Mouse (Mus musculus) CH12.LX (cell line): Measurements from ENCODE around the gene Rhbdf2. TPM values are rescaled to one million over a fixed set of nuclear protein-coding genes. Genes with fewer than 3 reads are reported as not detected.

ENCODE experiments used
- DNase-seq: peaks from one replicate; pipeline ENCODE4 v3.0.0-alpha.2; 2013; ENCODE audit errors: extremely low read depth
- H3K27ac ChIP-seq: 2 replicates; pipeline ENCODE4 v1.5.1; 2012; ENCODE audit warnings: low read depth, mild to moderate bottlenecking, control low read depth, moderate library complexity; ENCODE audit not compliant: insufficient read depth
- H3K27me3 ChIP-seq: replicated peaks from 2 replicates; pipeline ENCODE3; 2012; ENCODE audit warnings: inconsistent platforms
- H3K36me3 ChIP-seq, 2 experiments: replicated peaks in 1 of 2; 2 replicates each; pipeline versions ENCODE3 to v1.6.1; 2012; ENCODE audit warnings: inconsistent platforms in 1 of 2, low read length in 1 of 2, mild to moderate bottlenecking in 1 of 2, mixed read lengths in 1 of 2, moderate library complexity in 1 of 2; ENCODE audit not compliant: control insufficient read depth in 1 of 2, insufficient read depth in 1 of 2
- H3K4me1 ChIP-seq, 2 experiments: 2 replicates each; pipeline ENCODE4 v1.6.1; 2012; ENCODE audit warnings: inconsistent platforms in 1 of 2, moderate library complexity in 1 of 2; ENCODE audit not compliant: insufficient read depth in 2 of 2, control insufficient read depth in 1 of 2
- H3K4me2 ChIP-seq: 2 replicates; pipeline ENCODE4 v1.6.1; 2012; ENCODE audit warnings: low read depth, mild to moderate bottlenecking, control low read depth; ENCODE audit not compliant: poor library complexity, insufficient read depth, severe bottlenecking
- H3K4me3 ChIP-seq, 3 experiments: fragments of 150-350 bp in 1 of 3; sonication (generic) in 1 of 3; replicated peaks in 1 of 3; 2 replicates each; pipeline versions ENCODE3 to v1.5.1; 2011 to 2012; ENCODE audit warnings: low read depth in 2 of 3, low read length in 2 of 3, mild to moderate bottlenecking in 2 of 3, moderate library complexity in 2 of 3, control low read depth in 1 of 3, improper control_type of control experiment in 1 of 3, inconsistent platforms in 1 of 3, mixed read lengths in 1 of 3; ENCODE audit not compliant: poor library complexity in 1 of 3
- H3K79me2 ChIP-seq: replicated peaks from 2 replicates; pipeline ENCODE4 v1.6.1; 2012; ENCODE audit warnings: mild to moderate bottlenecking, moderate library complexity; ENCODE audit not compliant: control insufficient read depth, poor library complexity, insufficient read depth, severe bottlenecking; ENCODE audit errors: extremely low read depth
- H3K9ac ChIP-seq: 2 replicates; pipeline ENCODE4 v1.6.1; 2012; ENCODE audit warnings: low read depth, mild to moderate bottlenecking, control low read depth, moderate library complexity; ENCODE audit not compliant: insufficient read depth
- H3K9me3 ChIP-seq: replicated peaks from 2 replicates; pipeline ENCODE3; 2012; ENCODE audit warnings: low read length, inconsistent platforms, mixed read lengths
- CHD2 ChIP-seq: IDR thresholded peaks from 2 replicates; pipeline ENCODE4 v1.6.1; 2011; ENCODE audit warnings: low read length, improper control_type of control experiment
- CTCF ChIP-seq, 2 experiments: IDR thresholded peaks in 1 of 2; conservative IDR thresholded peaks in 1 of 2; 2 replicates each; pipeline ENCODE4 v1.5.1; 2011 to 2012; ENCODE audit warnings: low read depth in 2 of 2, low read length in 2 of 2, improper control_type of control experiment in 1 of 2, inconsistent platforms in 1 of 2, mild to moderate bottlenecking in 1 of 2, moderate library complexity in 1 of 2
- E2F4 ChIP-seq: IDR thresholded peaks from 2 replicates; pipeline ENCODE4 v1.6.1; 2011; ENCODE audit warnings: low read depth, low read length, improper control_type of control experiment; ENCODE audit not compliant: insufficient replicate concordance
- ELF1 ChIP-seq: IDR thresholded peaks from 2 replicates; pipeline ENCODE4 v1.6.1; 2014; ENCODE audit warnings: low read depth, mild to moderate bottlenecking, inconsistent platforms, low read length, improper control_type of control experiment
- EP300 ChIP-seq: IDR thresholded peaks from 2 replicates; pipeline ENCODE4 v1.6.1; 2011; ENCODE audit warnings: low read length, improper control_type of control experiment
- ETS1 ChIP-seq: conservative IDR thresholded peaks from 2 replicates; pipeline ENCODE4 v1.6.1; 2012; ENCODE audit warnings: low read depth, mild to moderate bottlenecking, inconsistent platforms, low read length, improper control_type of control experiment, moderate library complexity
- HCFC1 ChIP-seq: IDR thresholded peaks from 2 replicates; pipeline ENCODE4 v1.6.1; 2012; ENCODE audit warnings: low read depth, mild to moderate bottlenecking, inconsistent platforms, low read length, improper control_type of control experiment
- JUN ChIP-seq: IDR thresholded peaks from 2 replicates; pipeline ENCODE4 v1.6.1; 2011; ENCODE audit warnings: low read depth, mild to moderate bottlenecking, low read length, improper control_type of control experiment, moderate library complexity; ENCODE audit not compliant: insufficient read depth
- JUND ChIP-seq: conservative IDR thresholded peaks from 2 replicates; pipeline ENCODE4 v1.6.1; 2011; ENCODE audit warnings: low read depth, low read length, improper control_type of control experiment
- KAT2A ChIP-seq: IDR thresholded peaks from 2 replicates; pipeline ENCODE4 v1.6.1; 2012; ENCODE audit warnings: low read length, improper control_type of control experiment, inconsistent platforms; ENCODE audit not compliant: insufficient replicate concordance
- MAFK ChIP-seq: IDR thresholded peaks from 2 replicates; pipeline ENCODE4 v1.6.1; 2011; ENCODE audit warnings: low read length, improper control_type of control experiment; ENCODE audit not compliant: insufficient replicate concordance
- MAZ ChIP-seq: IDR thresholded peaks from 2 replicates; pipeline ENCODE4 v1.6.1; 2012; ENCODE audit warnings: low read depth, mild to moderate bottlenecking, inconsistent platforms, low read length, improper control_type of control experiment, moderate library complexity
- MEF2A ChIP-seq: IDR thresholded peaks from 2 replicates; pipeline ENCODE4 v1.6.1; 2014; ENCODE audit warnings: low read depth, mild to moderate bottlenecking, inconsistent platforms, low read length, improper control_type of control experiment, borderline replicate concordance
- MXI1 ChIP-seq: IDR thresholded peaks from 2 replicates; pipeline ENCODE4 v1.6.1; 2011; ENCODE audit warnings: mild to moderate bottlenecking, low read depth, low read length, improper control_type of control experiment
- NELFE ChIP-seq: IDR thresholded peaks from 2 replicates; pipeline ENCODE4 v1.6.1; 2011; ENCODE audit warnings: low read depth, low read length, improper control_type of control experiment
- NRF1 ChIP-seq: IDR thresholded peaks from 2 replicates; pipeline ENCODE4 v1.6.1; 2014; ENCODE audit warnings: low read depth, mild to moderate bottlenecking, inconsistent platforms, low read length, improper control_type of control experiment, moderate library complexity
- PAX5 ChIP-seq: IDR thresholded peaks from 2 replicates; pipeline ENCODE4 v1.6.1; 2012; ENCODE audit warnings: low read length, inconsistent platforms, mixed read lengths
- POLR2AphosphoS2 ChIP-seq: IDR thresholded peaks from 2 replicates; pipeline ENCODE4 v1.6.1; 2011; ENCODE audit warnings: low read depth, low read length, improper control_type of control experiment
- RAD21 ChIP-seq: IDR thresholded peaks from 2 replicates; pipeline ENCODE4 v1.6.1; 2011; ENCODE audit warnings: low read depth, mild to moderate bottlenecking, low read length, improper control_type of control experiment, moderate library complexity
- SIN3A ChIP-seq: IDR thresholded peaks from 2 replicates; pipeline ENCODE4 v1.6.1; 2012; ENCODE audit warnings: low read length, improper control_type of control experiment, inconsistent platforms
- SMC3 ChIP-seq: IDR thresholded peaks from 2 replicates; pipeline ENCODE4 v1.6.1; 2011; ENCODE audit warnings: low read depth, low read length, improper control_type of control experiment
- TBP ChIP-seq: conservative IDR thresholded peaks from 2 replicates; pipeline ENCODE4 v1.6.1; 2011; ENCODE audit warnings: low read depth, low read length, improper control_type of control experiment
- USF1 ChIP-seq: IDR thresholded peaks from 2 replicates; pipeline ENCODE4 v1.6.1; 2014; ENCODE audit warnings: low read depth, mild to moderate bottlenecking, inconsistent platforms, low read length, improper control_type of control experiment
- ZKSCAN1 ChIP-seq: IDR thresholded peaks from 2 replicates; pipeline ENCODE4 v1.6.1; 2012; ENCODE audit warnings: low read depth, inconsistent platforms, low read length, improper control_type of control experiment, borderline replicate concordance
- ZMIZ1 ChIP-seq: IDR thresholded peaks from 2 replicates; pipeline ENCODE4 v1.6.1; 2012; ENCODE audit warnings: low read depth, mild to moderate bottlenecking, inconsistent platforms, low read length, improper control_type of control experiment
- ZNF384 ChIP-seq: IDR thresholded peaks from 2 replicates; pipeline ENCODE4 v1.6.1; 2012; ENCODE audit warnings: low read depth, low read length, improper control_type of control experiment, inconsistent platforms
- dilution Hi-C: fragments of 300-500 bp; cut with MboI; formaldehyde crosslinking; loops from 2 replicates; pipeline ENCODE4 v1.14.3; 2020; ENCODE audit warnings: low sequenced_read_pairs; ENCODE audit not compliant: extremely low pct_unique_long_range_greater_than_20kb, extremely low pct_ligation_motif_present
- in situ Hi-C: fragments of 300-500 bp; cut with MboI; formaldehyde crosslinking; loops from 3 replicates; pipeline ENCODE4 v1.14.3; 2019; ENCODE audit warnings: low sequenced_read_pairs, low pct_ligation_motif_present, low pct_unique_long_range_greater_than_20kb, mixed read lengths
- polyA plus RNA-seq: library from polyadenylated mRNA; unstranded; fragments of >175 nt; gene quantifications from 2 replicates; pipeline ENCODE4 v1.2.1, GENCODE M21; 2012; ENCODE audit warnings: low read depth; ENCODE audit not compliant: insufficient read length
- total RNA-seq, 2 experiments: library from RNA; depleted of rRNA; stranded (reverse); fragments of 300-350 nt in 1 of 2; fragments of >200 nt in 1 of 2; gene quantifications; 2 replicates each; pipeline ENCODE4 v1.2.3; 2012 to 2014

The Rhbdf2 gene
- total and polyA plus RNA-seq, 3 experiments, result 3.1 to 14.7 (median 12.1) TPM

DNA sequence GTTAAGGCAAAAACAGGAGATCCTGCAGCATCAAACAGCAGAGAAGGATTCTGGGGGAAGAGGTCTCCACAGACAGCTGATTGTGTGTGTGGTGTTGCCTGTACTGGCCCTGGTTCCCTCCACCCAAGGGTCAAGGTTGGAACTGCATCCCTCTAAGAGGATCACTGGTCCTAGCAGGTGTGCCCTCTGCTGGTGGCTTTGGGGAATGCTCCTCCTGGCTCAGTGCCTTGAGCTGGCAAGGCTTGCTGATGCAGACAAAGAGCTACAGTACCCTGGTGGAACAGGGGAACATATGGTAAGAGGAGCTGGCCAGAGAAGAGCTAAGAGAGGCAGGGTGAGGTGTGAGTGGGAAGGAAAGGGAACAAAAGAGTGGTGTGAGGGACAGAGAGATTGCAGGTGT lies 34.4 kb downstream of the Rhbdf2 start:
- in situ Hi-C loops, result loop anchor here (5.0 kb wide), 1 partner anchor 35 kb away; no protein-coding TSS in a partner anchor
- Histone ChIP-seq H3K4me3 (no peak overlapping the region), H3K27me3 (peaks cover 8% of the 10 kb centered on the region), H3K4me2 (no peak overlapping the region), H3K79me2 (no peaks in the 10 kb centered on the region), H3K9me3 (no peaks in the 10 kb centered on the region), H3K4me1 (peaks cover 7 to 35% of the 10 kb centered on the region in 2 experiments), H3K27ac (no peak overlapping the region), H3K36me3 (peaks cover 7 to 21% of the 10 kb centered on the region in 2 experiments), H3K9ac (no peak overlapping the region)
- DNase-seq, result peak; percentile 96
- TF ChIP-seq ELF1 (peak; percentile 35; the same call in 1 of the 2 replicates), USF1 (no peak), MAZ (no peak), NELFE (peak; percentile 44; the same call in 1 of the 2 replicates), HCFC1 (no peak), ZMIZ1 (no peak), SMC3 (peak; percentile 93), SIN3A (no peak), RAD21 (peak; percentile 66), PAX5 (no peak), JUN (no peak), TBP (no peak), E2F4 (no peak), JUND (no peak), EP300 (no peak), CTCF (conservative IDR thresholded peaks at IDR 0.05 in 1 of 2, IDR thresholded peaks at IDR 0.05 in 1 of 2; ENCODE audit: low read depth in 2 of 2, low read length in 2 of 2) (peak; percentile 99), MAFK (no peak), MEF2A (no peak), MXI1 (no peak)
- dilution Hi-C loops, result no loop called here

DNA sequence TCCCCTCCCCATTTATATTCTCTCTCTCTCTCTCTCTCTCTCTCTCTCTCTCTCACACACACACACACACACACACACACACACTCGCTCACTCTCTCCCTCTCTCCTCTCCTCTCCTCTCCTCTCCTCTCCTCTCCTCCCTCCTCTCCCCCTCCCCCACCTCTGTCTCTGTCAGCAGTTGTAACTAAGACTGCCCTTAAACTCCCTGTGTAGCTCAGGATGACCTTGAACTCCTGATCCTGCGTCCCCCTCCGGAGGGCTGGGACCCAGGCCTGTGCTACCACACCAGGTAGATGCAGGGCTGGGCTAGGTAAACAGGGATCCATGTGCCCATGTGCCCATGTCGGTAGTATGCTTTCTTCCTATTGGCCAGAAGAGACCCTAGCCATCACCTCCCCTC lies 35.2 kb downstream of the Rhbdf2 start:
- Histone ChIP-seq H3K27me3 (peaks cover 12% of the 10 kb centered on the region), H3K9ac (no peak overlapping the region), H3K4me3 (no peak overlapping the region)
- dilution Hi-C loops, result no loop called here
- no peak for DNase-seq
- TF ChIP-seq HCFC1, result no peak
- no peak for TF ChIP-seq POLR2AphosphoS2
- TF ChIP-seq ZNF384, result no peak
- no peak for TF ChIP-seq ZKSCAN1
- no peak for TF ChIP-seq ETS1
- no peak for TF ChIP-seq SMC3
- no peak for TF ChIP-seq KAT2A
- TF ChIP-seq NRF1, result no peak
- no peak for TF ChIP-seq SIN3A
- TF ChIP-seq RAD21, result no peak
- no peak for TF ChIP-seq MXI1
- TF ChIP-seq NELFE, result no peak
- TF ChIP-seq CTCF (conservative IDR thresholded peaks at IDR 0.05 in 1 of 2, IDR thresholded peaks at IDR 0.05 in 1 of 2; ENCODE audit: low read depth in 2 of 2, low read length in 2 of 2), result no peak
- TF ChIP-seq CHD2, result no peak
- no peak for TF ChIP-seq ELF1
- TF ChIP-seq, all 38 proteins: peak for 0
- in situ Hi-C loops, result loop anchor here (5.0 kb wide), 1 partner anchor 34 kb away; no protein-coding TSS in a partner anchor
- no peak overlapping the region for H3K27ac ChIP-seq
- peaks cover 1 to 13% of the 10 kb centered on the region in 2 experiments for H3K36me3 ChIP-seq
- no peaks in the 10 kb centered on the region for H3K9me3 ChIP-seq
- H3K4me1 ChIP-seq, result peaks cover 11 to 43% of the 10 kb centered on the region in 2 experiments
- H3K4me2 ChIP-seq, result no peak overlapping the region
- no peaks in the 10 kb centered on the region for H3K79me2 ChIP-seq
